21 mouse cellular contexts compared by ENCODE assay signal in genomic region chr1:124035306-124035990, GRCm38 (mm10). TPM values are rescaled to one million over a fixed set of nuclear protein-coding genes. Genes with fewer than 3 reads are reported as not detected.
"Had no signal": no experiment of that assay in that cellular context is flagged by ENCODE, and none has a peak within 500 bp of the region (broad histone marks: within the 10 kb centered on the region; RNA-seq: fewer than 3 reads in every experiment).

No protein-coding gene starts in this region.

- H3K4me3 ChIP-seq: kidney, embryonic 15.5 days; limb, embryonic 10.5 days; limb, embryonic 13.5 days; liver, embryonic 13.5 days; midbrain, embryonic 15.5 days; myocyte; neural tube, embryonic 13.5 days had no signal

- H3K27ac ChIP-seq: kidney, embryonic 15.5 days; limb, embryonic 10.5 days; limb, embryonic 13.5 days; liver, embryonic 13.5 days; midbrain, embryonic 15.5 days; neural tube, embryonic 13.5 days had no signal

- DNase-seq: kidney, adult 8-10 months; kidney, postnatal 10 days; kidney, postnatal 36 days; layer of hippocampus, postnatal 36 days; liver; liver, embryonic 13.5 days; lung, adult 2 months; lung, postnatal 14 days; lung, postnatal 4 days; retina, postnatal 1 day; thymus, adult 18-20 months; thymus, postnatal 36 days had no signal

- ATAC-seq: midbrain, embryonic 15.5 days had no signal

RNA-seq across cellular contexts. Expression of gene Dpp10, which starts 9.9 kb away (rescaled TPM):
- total RNA-seq: megakaryocyte progenitor cell, adult 5-6 weeks; megakaryocyte-erythroid progenitor cell, adult 5-6 weeks; monocyte, adult 5-6 weeks had no signal
